Mouse (Mus musculus): Measurements from ENCODE around the gene Car8. TPM values are rescaled to one million over a fixed set of nuclear protein-coding genes. Genes with fewer than 3 reads are reported as not detected.

Gene Car8
- total RNA-seq, 2 experiments from 2014 or later: 9.7 to 10.2 TPM

Small RNAs within 50 kb of the gene (microRNA-seq; reads per million reads assigned to microRNA genes)
- gene Gm25355: 0 reads per million in 2 experiments

All from layer of hippocampus, postnatal 10 days (tissue).